Mouse (Mus musculus): ENCODE measurements at regions not wholly inside any gene's neighbourhood (a gene's known extent, or its start where the extent isn't known, plus 50 kb on each side); places are given as distances from the start of the nearest gene placed in this dataset.

DNA sequence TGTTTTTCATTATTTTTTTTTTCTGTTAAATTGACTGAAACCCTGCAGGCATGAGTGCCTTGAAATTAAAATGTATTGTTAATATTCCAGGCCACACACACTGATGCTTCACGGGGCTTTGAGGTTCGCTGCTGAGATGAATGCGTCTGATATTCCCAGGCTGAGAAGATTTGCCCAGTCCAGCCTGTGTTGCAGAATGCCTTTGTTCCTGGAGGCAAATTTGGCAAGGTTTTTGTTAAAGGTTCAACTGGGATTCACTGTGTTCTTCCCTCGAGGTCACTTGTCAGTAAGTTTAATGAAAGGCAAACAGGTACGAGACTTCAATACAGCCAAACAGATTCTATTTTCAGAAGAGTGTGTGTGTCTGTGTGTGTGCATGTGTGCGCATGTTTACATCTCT is 50.0 kb upstream of the Cachd1 start:
- ATAC-seq (replicated peaks; ENCODE audit: low FRiP score, low TSS enrichment, poor library complexity, severe bottlenecking) = no peak
